Comparison of ENCODE assay signal across 8 mouse cellular contexts in the genomic region with DNA sequence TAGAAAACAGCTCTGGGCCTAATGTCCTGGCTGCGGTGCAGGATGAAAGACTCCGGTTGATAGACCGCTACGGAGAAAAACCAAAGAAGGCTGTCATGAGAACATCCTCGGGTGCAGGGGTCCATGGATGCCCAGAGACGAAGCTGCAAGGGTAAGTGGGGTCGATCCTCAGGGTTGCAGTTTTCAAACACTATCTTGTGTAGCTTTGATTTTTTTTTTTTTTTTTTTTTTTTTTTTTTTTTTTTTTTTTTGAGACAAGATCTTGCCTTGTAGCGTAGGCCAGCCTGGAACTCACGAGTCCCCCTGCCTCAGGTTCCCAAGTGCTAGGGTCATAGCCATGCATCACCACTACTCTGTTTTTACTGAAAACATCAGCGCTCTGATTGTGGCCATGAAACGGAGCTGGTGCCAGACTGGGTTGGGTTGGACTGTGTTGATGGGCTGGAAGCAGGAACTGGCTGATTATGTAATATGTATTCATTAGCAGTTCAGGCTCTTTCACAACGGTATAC. TPM values are rescaled to one million over a fixed set of nuclear protein-coding genes. Genes with fewer than 3 reads are reported as not detected.
DNase-seq lines count a peak whose midpoint lies in the region; ATAC-seq lines count a peak whose summit lies in the region.

No protein-coding gene starts in this region.

- H3K27me3 ChIP-seq in hindbrain, embryonic 11.5 days (ENCODE audit: control insufficient read depth, insufficient read depth, low read length), result no peaks in the 10 kb centered on the region
- no peaks in the 10 kb centered on the region for H3K27me3 ChIP-seq in midbrain, embryonic 10.5 days (ENCODE audit: low read depth, poor library complexity, severe bottlenecking)

- H3K4me2 ChIP-seq in hindbrain, embryonic 11.5 days (replicated peaks; ENCODE audit: low read depth, low read length), result peak overlapping the region; percentile 72

- H3K27ac ChIP-seq in hindbrain, embryonic 11.5 days (ENCODE audit: low read depth, low read length), result peak overlapping the region; percentile 54; the same call in 1 of the 2 replicates
- H3K27ac ChIP-seq in midbrain, embryonic 10.5 days (replicated peaks), result peak overlapping the region; percentile 90

- H3K36me3 ChIP-seq in hindbrain, embryonic 11.5 days (ENCODE audit: control insufficient read depth, insufficient read depth, low read length), result 0 out of 2 replicates have a peak, but pooled peaks cover 2% of the 10 kb centered on the region
- H3K36me3 ChIP-seq in midbrain, embryonic 10.5 days, result peaks cover 31% of the 10 kb centered on the region

- DNase-seq in adrenal gland, adult 2 months, result peak; percentile 57
- DNase-seq in adrenal gland, postnatal 4 days (ENCODE audit: low spot score in 2 of 2), result no peak
- DNase-seq in NIH3T3 (ENCODE audit: low read depth), result peak; percentile 68
- peak; percentile 44 for DNase-seq in fibroblast of lung, adult 2 months (ENCODE audit: low read depth)
- DNase-seq in hindbrain, embryonic 11.5 days (ENCODE audit: low spot score), result no peak
- DNase-seq in layer of hippocampus, postnatal 10 days (ENCODE audit: low spot score in 2 of 2), result peak; percentile 33 to 40
- DNase-seq in midbrain, embryonic 10.5 days (ENCODE audit: low spot score), result peak; percentile 23
- DNase-seq in urinary bladder, postnatal 10 days (ENCODE audit: low spot score), result no peak

- no peaks in the 10 kb centered on the region for H3K9me3 ChIP-seq in hindbrain, embryonic 11.5 days (ENCODE audit: control insufficient read depth, low read length)
- H3K9me3 ChIP-seq in midbrain, embryonic 10.5 days (replicated peaks), result no peaks in the 10 kb centered on the region

- H3K4me1 ChIP-seq in hindbrain, embryonic 11.5 days (replicated peaks; ENCODE audit: control insufficient read depth, insufficient read depth, low read length), result peaks cover 2% of the 10 kb centered on the region; the same call in 1 of the 2 replicates
- H3K4me1 ChIP-seq in midbrain, embryonic 10.5 days, result peaks cover 13% of the 10 kb centered on the region

- WGBS in hindbrain, embryonic 11.5 days, result 5% methylated on average over 12 of the region's 12 CpGs
- 4% methylated on average over 12 of the region's 12 CpGs for WGBS in midbrain, embryonic 10.5 days

- no peak for ATAC-seq in hindbrain, embryonic 11.5 days (ENCODE audit: low FRiP score)

- H3K9ac ChIP-seq in hindbrain, embryonic 11.5 days (ENCODE audit: low read depth, low read length), result peak overlapping the region; percentile 80

- peak overlapping the region; percentile 65 for H3K4me3 ChIP-seq in hindbrain, embryonic 11.5 days (ENCODE audit: low read depth, low read length)
- H3K4me3 ChIP-seq in midbrain, embryonic 10.5 days, result peak overlapping the region; percentile 84

RNA-seq across cellular contexts. Expression of a gene that starts 0.4 kb away (rescaled TPM):
- 100 to 1,000 TPM; 143 to 225 TPM for total RNA-seq in adrenal gland, adult 2 months (2021)
- 136 and 184 TPM in 2 replicates for polyA plus RNA-seq in adrenal gland, adult 2 months (2012; rRNA removed)
- 100 to 1,000 TPM; 211 to 213 TPM for total RNA-seq in adrenal gland, postnatal 4 days (2021)
- polyA plus RNA-seq in hindbrain, embryonic 11.5 days (2014; fragmentation: Nextera tagmentation; extraction: Ambion mirVana), result 340 and 348 TPM in 2 replicates
- 100 to 1,000 TPM; 196 to 209 TPM for total RNA-seq in layer of hippocampus, postnatal 10 days (2021)
- polyA plus RNA-seq in midbrain, embryonic 10.5 days (2016; fragmentation: Nextera tagmentation; extraction: Ambion mirVana), result 271 and 306 TPM in 2 replicates

RNA-seq across cellular contexts. Expression of a gene that starts 12.9 kb away (rescaled TPM):
- total RNA-seq in adrenal gland, adult 2 months (2021), result 10 to 100 TPM; 11.2 to 18.8 TPM
- 19.7 and 20.2 TPM in 2 replicates for polyA plus RNA-seq in adrenal gland, adult 2 months (2012; rRNA removed)
- 10 to 100 TPM; 11.1 to 13.4 TPM for total RNA-seq in adrenal gland, postnatal 4 days (2021)
- 0.32 TPM in 1 of 2 replicates, not detected in the other for polyA plus RNA-seq in hindbrain, embryonic 11.5 days (2014; fragmentation: Nextera tagmentation; extraction: Ambion mirVana)
- not detected for total RNA-seq in layer of hippocampus, postnatal 10 days (2021)
- polyA plus RNA-seq in midbrain, embryonic 10.5 days (2016; fragmentation: Nextera tagmentation; extraction: Ambion mirVana), result 0.15 and 0.55 TPM in 2 replicates

RNA-seq across cellular contexts. Expression of a gene that starts 33.3 kb away (rescaled TPM):
- 10 to 100 TPM; 68.5 to 74.3 TPM for total RNA-seq in adrenal gland, adult 2 months (2021)
- 75.6 and 86.3 TPM in 2 replicates for polyA plus RNA-seq in adrenal gland, adult 2 months (2012; rRNA removed)
- 10 to 100 TPM; 60.4 to 64.7 TPM for total RNA-seq in adrenal gland, postnatal 4 days (2021)
- 26.0 and 32.4 TPM in 2 replicates for polyA plus RNA-seq in hindbrain, embryonic 11.5 days (2014; fragmentation: Nextera tagmentation; extraction: Ambion mirVana)
- total RNA-seq in layer of hippocampus, postnatal 10 days (2021), result 10 to 100 TPM; 38.5 to 44.0 TPM
- 40.8 and 43.2 TPM in 2 replicates for polyA plus RNA-seq in midbrain, embryonic 10.5 days (2016; fragmentation: Nextera tagmentation; extraction: Ambion mirVana)

RNA-seq across cellular contexts. Expression of a gene that starts 34.3 kb away (rescaled TPM):
- total RNA-seq in adrenal gland, adult 2 months (2021), result 100 to 1,000 TPM; 102 to 109 TPM
- polyA plus RNA-seq in adrenal gland, adult 2 months (2012; rRNA removed), result 151 and 155 TPM in 2 replicates
- total RNA-seq in adrenal gland, postnatal 4 days (2021), result 10 to 100 TPM; 57.4 to 60.6 TPM
- 92.8 and 106 TPM in 2 replicates for polyA plus RNA-seq in hindbrain, embryonic 11.5 days (2014; fragmentation: Nextera tagmentation; extraction: Ambion mirVana)
- total RNA-seq in layer of hippocampus, postnatal 10 days (2021), result 10 to 100 TPM; 78.6 to 84.6 TPM
- 102 and 105 TPM in 2 replicates for polyA plus RNA-seq in midbrain, embryonic 10.5 days (2016; fragmentation: Nextera tagmentation; extraction: Ambion mirVana)

RNA-seq across cellular contexts. Expression of a gene that starts 45.5 kb away (rescaled TPM):
- total RNA-seq in adrenal gland, adult 2 months (2021), result 10 to 100 TPM; 29.0 to 42.0 TPM
- polyA plus RNA-seq in adrenal gland, adult 2 months (2012; rRNA removed), result 6.8 and 7.7 TPM in 2 replicates
- 10 to 100 TPM; 33.6 to 38.2 TPM for total RNA-seq in adrenal gland, postnatal 4 days (2021)
- polyA plus RNA-seq in hindbrain, embryonic 11.5 days (2014; fragmentation: Nextera tagmentation; extraction: Ambion mirVana), result 119 TPM in 2 replicates
- total RNA-seq in layer of hippocampus, postnatal 10 days (2021), result 10 to 100 TPM; 68.9 to 70.8 TPM
- 104 and 114 TPM in 2 replicates for polyA plus RNA-seq in midbrain, embryonic 10.5 days (2016; fragmentation: Nextera tagmentation; extraction: Ambion mirVana)

Comparison
In these comparisons a context has a peak if more than half of its experiments do, and no peak if none do; other contexts are left out.
1. DNase-seq: peak in adrenal gland, adult 2 months (single experiment), NIH3T3 (single experiment), fibroblast of lung, adult 2 months (single experiment), layer of hippocampus, postnatal 10 days (2 of 2) and midbrain, embryonic 10.5 days (single experiment); none in adrenal gland, postnatal 4 days (0 of 2), hindbrain, embryonic 11.5 days (single experiment) and urinary bladder, postnatal 10 days (single experiment).
2. RNA of a gene that starts 12.9 kb away (total RNA-seq): 11.2 to 18.8 TPM in adrenal gland, adult 2 months and 11.1 to 13.4 TPM in adrenal gland, postnatal 4 days; not detected in layer of hippocampus, postnatal 10 days; every median in the first group is over 10 times any median in the second.